Mouse (Mus musculus): ENCODE measurements around the gene Fam71b.

Gene Fam71b

GRCm38 (mm10) chr11:46396167-46396859, at the start of gene Fam71b:
Gene Fam71b, plus strand, starts transcription at chr11:46396559.
- no peak for DNase-seq (ENCODE audit: low spot score)

GRCm38 (mm10) chr11:46347756-46348155, 48.6 kb upstream of the Fam71b start:
- no peak for DNase-seq (ENCODE audit: low spot score)

- no peak for DNase-seq (ENCODE audit: low spot score)
Observed at GRCm38 (mm10) chr11:46348416-46348815, 47.9 kb upstream of the Fam71b start.

GRCm38 (mm10) chr11:46349681-46350410, 46.5 kb upstream of the Fam71b start:
- DNase-seq (ENCODE audit: low spot score) = no peak

GRCm38 (mm10) chr11:46358369-46358768, 38.0 kb upstream of the Fam71b start:
- no peak for DNase-seq (ENCODE audit: low spot score)

GRCm38 (mm10) chr11:46360991-46361665, 35.2 kb upstream of the Fam71b start:
- DNase-seq (ENCODE audit: low spot score) = no peak

- DNase-seq (ENCODE audit: low spot score) = no peak
Observed at GRCm38 (mm10) chr11:46362061-46363022, 34.0 kb upstream of the Fam71b start.

- no peak for DNase-seq (ENCODE audit: low spot score)
Observed at GRCm38 (mm10) chr11:46363864-46364263, 32.5 kb upstream of the Fam71b start.

- DNase-seq (ENCODE audit: low spot score) = no peak
Observed at GRCm38 (mm10) chr11:46365744-46366143, 30.6 kb upstream of the Fam71b start.

GRCm38 (mm10) chr11:46366357-46366756, 30.0 kb upstream of the Fam71b start:
- DNase-seq (ENCODE audit: low spot score) = no peak

- no peak for DNase-seq (ENCODE audit: low spot score)
Observed at GRCm38 (mm10) chr11:46370457-46370856, 25.9 kb upstream of the Fam71b start.

- no peak for DNase-seq (ENCODE audit: low spot score)
Observed at GRCm38 (mm10) chr11:46371250-46371649, 25.1 kb upstream of the Fam71b start.

- no peak for DNase-seq (ENCODE audit: low spot score)
Observed at GRCm38 (mm10) chr11:46372331-46372953, 23.9 kb upstream of the Fam71b start.

- no peak for DNase-seq (ENCODE audit: low spot score)
Observed at GRCm38 (mm10) chr11:46373071-46374030, 23.0 kb upstream of the Fam71b start.

- DNase-seq (ENCODE audit: low spot score) = no peak
Observed at GRCm38 (mm10) chr11:46375015-46375414, 21.3 kb upstream of the Fam71b start.

- DNase-seq (ENCODE audit: low spot score) = no peak
Observed at GRCm38 (mm10) chr11:46377316-46377715, 19.0 kb upstream of the Fam71b start.

- no peak for DNase-seq (ENCODE audit: low spot score)
Observed at GRCm38 (mm10) chr11:46377819-46378782, 18.3 kb upstream of the Fam71b start.

- DNase-seq (ENCODE audit: low spot score) = no peak
Observed at GRCm38 (mm10) chr11:46380097-46380675, 16.2 kb upstream of the Fam71b start.

- no peak for DNase-seq (ENCODE audit: low spot score)
Observed at GRCm38 (mm10) chr11:46382466-46382865, 13.9 kb upstream of the Fam71b start.
